ENCODE assay signal across 8 mouse cellular contexts in the genomic region with DNA sequence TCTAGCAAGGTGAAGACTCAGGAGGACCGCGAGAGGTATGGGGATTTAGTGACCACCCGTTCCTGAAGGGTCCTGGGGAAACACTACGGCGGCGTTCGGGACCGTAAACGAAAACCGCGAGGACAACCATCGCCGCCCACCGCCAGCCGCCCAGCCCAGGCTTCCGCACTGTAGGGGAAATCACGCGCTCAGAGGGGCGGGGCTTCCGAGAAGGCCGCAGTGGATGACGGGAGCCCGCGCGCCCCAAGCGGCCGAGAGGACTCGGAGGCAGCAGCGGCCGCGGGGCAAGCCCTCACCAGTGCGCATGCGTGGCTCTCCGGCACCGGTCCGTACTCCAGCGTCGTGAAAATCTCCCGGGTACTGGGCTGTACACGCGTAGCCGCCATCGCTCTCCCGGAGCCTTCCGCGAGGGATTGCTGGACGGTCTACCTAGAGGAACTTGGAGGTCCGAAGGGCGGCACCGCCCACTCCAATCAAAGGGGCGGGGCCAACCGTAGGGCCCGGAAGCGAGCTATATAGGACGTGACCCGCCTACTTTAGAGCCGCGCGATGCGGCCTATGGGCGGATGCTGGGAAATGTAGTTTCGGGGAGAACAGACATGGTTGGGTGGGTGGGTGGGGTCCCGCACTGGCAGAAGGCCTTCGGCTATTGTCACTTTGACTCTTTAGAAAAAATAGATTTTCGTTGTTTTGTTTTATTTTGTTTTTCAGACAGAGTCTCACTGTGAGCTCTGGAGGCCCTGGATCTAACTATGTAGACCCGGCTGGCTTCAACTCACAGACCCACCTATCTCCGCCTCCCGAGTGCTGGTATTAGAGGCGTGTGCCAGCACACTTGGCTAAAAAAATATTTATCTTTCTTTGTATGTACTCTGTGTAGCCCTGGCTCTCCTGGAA. TPM values are rescaled to one million over a fixed set of nuclear protein-coding genes. Genes with fewer than 3 reads are reported as not detected.
DNase-seq lines count a peak whose midpoint lies in the region; ATAC-seq lines count a peak whose summit lies in the region.

Gene Pih1d1, plus strand, starts transcription at position 208 of the 897 bp plus-strand sequence.
Gene Aldh16a1, minus strand, starts transcription at position 489 of the 897 bp plus-strand sequence.

- ATAC-seq in hindbrain, embryonic 11.5 days (ENCODE audit: low FRiP score): peak; percentile 96

- peak within 1 kb of the TSS; percentile 80 for H3K27ac ChIP-seq in hindbrain, embryonic 11.5 days (ENCODE audit: low read depth, low read length)

- peak; percentile 98 for DNase-seq in Muller cell, postnatal 12 days (ENCODE audit: inconsistent ontology term)
- DNase-seq in cerebellum, adult 9-11 months: peak; percentile 97
- peak; percentile 90 to 96 for DNase-seq in frontal cortex, adult 2 months (ENCODE audit: extremely low spot score in 1 of 2, low spot score in 1 of 2)
- DNase-seq in hindbrain, embryonic 11.5 days (ENCODE audit: low spot score): peak; percentile 99
- peak; percentile 96 to 99 for DNase-seq in layer of hippocampus, postnatal 10 days (ENCODE audit: low spot score in 2 of 2)
- peak; percentile 98 for DNase-seq in lung, postnatal 10 days
- peak; percentile 98 for DNase-seq in ovary, postnatal 36 days (ENCODE audit: low spot score)
- peak; percentile 98 for DNase-seq in thymus, postnatal 25 days

- H3K4me2 ChIP-seq in hindbrain, embryonic 11.5 days (replicated peaks; ENCODE audit: low read depth, low read length): peak within 1 kb of the TSS; percentile 74

- WGBS in hindbrain, embryonic 11.5 days: 5% methylated on average over 68 of the region's 69 CpGs

- H3K27me3 ChIP-seq in hindbrain, embryonic 11.5 days (ENCODE audit: control insufficient read depth, insufficient read depth, low read length): no peaks in the 10 kb centered on the region

- H3K4me3 ChIP-seq in hindbrain, embryonic 11.5 days (ENCODE audit: low read depth, low read length): peak within 1 kb of the TSS; percentile 65

- 0 out of 2 replicates have a peak, but pooled peaks cover 2% of the 10 kb centered on the region for H3K36me3 ChIP-seq in hindbrain, embryonic 11.5 days (ENCODE audit: control insufficient read depth, insufficient read depth, low read length)

- H3K9ac ChIP-seq in hindbrain, embryonic 11.5 days (ENCODE audit: low read depth, low read length): peak within 1 kb of the TSS; percentile 91

- H3K4me1 ChIP-seq in hindbrain, embryonic 11.5 days (replicated peaks; ENCODE audit: control insufficient read depth, insufficient read depth, low read length): peaks cover 2% of the 10 kb centered on the region; the same call in 1 of the 2 replicates

- no peaks in the 10 kb centered on the region for H3K9me3 ChIP-seq in hindbrain, embryonic 11.5 days (ENCODE audit: control insufficient read depth, low read length)

RNA-seq across cellular contexts. Expression of gene Pih1d1, which starts in this region (rescaled TPM):
- polyA plus RNA-seq in frontal cortex, adult 2 months (2012; rRNA removed): 54.2 and 61.5 TPM in 2 replicates
- polyA plus RNA-seq in hindbrain, embryonic 11.5 days (2014; fragmentation: Nextera tagmentation; extraction: Ambion mirVana): 105 TPM in 2 replicates
- total RNA-seq in layer of hippocampus, postnatal 10 days (2021): 10 to 100 TPM; 60.7 to 63.1 TPM

RNA-seq across cellular contexts. Expression of gene Aldh16a1, which starts in this region (rescaled TPM):
- 10.1 and 10.8 TPM in 2 replicates for polyA plus RNA-seq in frontal cortex, adult 2 months (2012; rRNA removed)
- 20.8 and 28.6 TPM in 2 replicates for polyA plus RNA-seq in hindbrain, embryonic 11.5 days (2014; fragmentation: Nextera tagmentation; extraction: Ambion mirVana)
- 10 to 100 TPM; 12.2 to 17.3 TPM for total RNA-seq in layer of hippocampus, postnatal 10 days (2021)

Comparison
In these comparisons a context has a peak if more than half of its experiments do, and no peak if none do; other contexts are left out.
1. Peak in every context shown above with its lines: DNase-seq, ATAC-seq, H3K4me3 ChIP-seq and H3K27ac ChIP-seq.